Mouse (Mus musculus): ENCODE measurements around the gene Slc25a5. TPM values are rescaled to one million over a fixed set of nuclear protein-coding genes. Genes with fewer than 3 reads are reported as not detected.
A peak's percentile ranks its signal among the peaks of the same experiment; 100 is the strongest.

The Slc25a5 gene
- polyA plus RNA-seq (2014; fragmentation: Nextera tagmentation; extraction: Ambion mirVana) = 585 and 587 TPM in 2 replicates

- DNase-seq (ENCODE audit: low spot score) = peak; percentile 85
- Histone ChIP-seq H3K4me3 (ENCODE audit: low read depth, low read length) (peak within 1 kb of the TSS; percentile 55), H3K9me3 (replicated peaks; ENCODE audit: control insufficient read depth, low read length) (no peaks in the 10 kb centered on the region), H3K36me3 (replicated peaks; ENCODE audit: control insufficient read depth, insufficient read depth, low read depth, low read length) (no peaks in the 10 kb centered on the region), H3K9ac (replicated peaks; ENCODE audit: low read length) (peak within 1 kb of the TSS; percentile 69), H3K4me2 (ENCODE audit: low read depth, low read length) (peak within 1 kb of the TSS; percentile 52), H3K27me3 (ENCODE audit: control insufficient read depth, insufficient read depth, low read length) (no peaks in the 10 kb centered on the region), H3K27ac (replicated peaks; ENCODE audit: low read depth, low read length) (peak within 1 kb of the TSS; percentile 79), H3K4me1 (ENCODE audit: control insufficient read depth, insufficient read depth, low read length) (no peaks in the 10 kb centered on the region)
- peak; percentile 97 for ATAC-seq (replicated peaks; ENCODE audit: insufficient number of reproducible peaks, low FRiP score, low TSS enrichment, low read depth)
- WGBS = 14% methylated on average over 41 of the region's 41 CpGs
These were observed at the start of gene Slc25a5 for GRCm38 (mm10) chrX:36795424-36796162. Gene Slc25a5 (plus strand): TSS chrX:36795651.

GRCm38 (mm10) chrX:36746789-36747188, 48.7 kb upstream of the Slc25a5 start:
- Histone ChIP-seq H3K4me3 (ENCODE audit: low read depth, low read length) (no peak overlapping the region), H3K9me3 (replicated peaks; ENCODE audit: control insufficient read depth, low read length) (no peaks in the 10 kb centered on the region), H3K27ac (replicated peaks; ENCODE audit: low read depth, low read length) (no peak overlapping the region), H3K27me3 (ENCODE audit: control insufficient read depth, insufficient read depth, low read length) (no peaks in the 10 kb centered on the region), H3K4me1 (ENCODE audit: control insufficient read depth, insufficient read depth, low read length) (no peaks in the 10 kb centered on the region), H3K4me2 (ENCODE audit: low read depth, low read length) (no peak overlapping the region), H3K9ac (replicated peaks; ENCODE audit: low read length) (no peak overlapping the region), H3K36me3 (replicated peaks; ENCODE audit: control insufficient read depth, insufficient read depth, low read depth, low read length) (no peaks in the 10 kb centered on the region)
- DNase-seq (ENCODE audit: low spot score) (no peak), ATAC-seq (replicated peaks; ENCODE audit: insufficient number of reproducible peaks, low FRiP score, low TSS enrichment, low read depth) (no peak)
- 83% methylated on average over 8 of the region's 8 CpGs for whole genome bisulfite sequencing

GRCm38 (mm10) chrX:36748573-36748972, 46.9 kb upstream of the Slc25a5 start:
- no peaks in the 10 kb centered on the region for H3K9me3 ChIP-seq (replicated peaks; ENCODE audit: control insufficient read depth, low read length)
- no peaks in the 10 kb centered on the region for H3K4me1 ChIP-seq (ENCODE audit: control insufficient read depth, insufficient read depth, low read length)
- no peak overlapping the region for H3K27ac ChIP-seq (replicated peaks; ENCODE audit: low read depth, low read length)
- no peak for ATAC-seq (replicated peaks; ENCODE audit: insufficient number of reproducible peaks, low FRiP score, low TSS enrichment, low read depth)
- DNase-seq (ENCODE audit: low spot score) = no peak
- no peak overlapping the region for H3K9ac ChIP-seq (replicated peaks; ENCODE audit: low read length)
- H3K27me3 ChIP-seq (ENCODE audit: control insufficient read depth, insufficient read depth, low read length) = no peaks in the 10 kb centered on the region
- no peak overlapping the region for H3K4me2 ChIP-seq (ENCODE audit: low read depth, low read length)
- 42% methylated on average over 3 of the region's 3 CpGs for WGBS
- no peaks in the 10 kb centered on the region for H3K36me3 ChIP-seq (replicated peaks; ENCODE audit: control insufficient read depth, insufficient read depth, low read depth, low read length)
- H3K4me3 ChIP-seq (ENCODE audit: low read depth, low read length) = no peak overlapping the region

GRCm38 (mm10) chrX:36749281-36749785, 46.1 kb upstream of the Slc25a5 start:
- Histone ChIP-seq H3K4me3 (ENCODE audit: low read depth, low read length) (no peak overlapping the region), H3K9ac (replicated peaks; ENCODE audit: low read length) (no peak overlapping the region), H3K4me2 (ENCODE audit: low read depth, low read length) (no peak overlapping the region), H3K9me3 (replicated peaks; ENCODE audit: control insufficient read depth, low read length) (no peaks in the 10 kb centered on the region), H3K27ac (replicated peaks; ENCODE audit: low read depth, low read length) (no peak overlapping the region), H3K4me1 (ENCODE audit: control insufficient read depth, insufficient read depth, low read length) (no peaks in the 10 kb centered on the region), H3K36me3 (replicated peaks; ENCODE audit: control insufficient read depth, insufficient read depth, low read depth, low read length) (no peaks in the 10 kb centered on the region), H3K27me3 (ENCODE audit: control insufficient read depth, insufficient read depth, low read length) (no peaks in the 10 kb centered on the region)
- ATAC-seq (replicated peaks; ENCODE audit: insufficient number of reproducible peaks, low FRiP score, low TSS enrichment, low read depth) (no peak), DNase-seq (ENCODE audit: low spot score) (no peak)
- 82% methylated on average over 6 of the region's 6 CpGs for WGBS

GRCm38 (mm10) chrX:36750591-36750990, 44.9 kb upstream of the Slc25a5 start:
- no peak for ATAC-seq (replicated peaks; ENCODE audit: insufficient number of reproducible peaks, low FRiP score, low TSS enrichment, low read depth)
- Histone ChIP-seq H3K4me3 (ENCODE audit: low read depth, low read length) (no peak overlapping the region), H3K9ac (replicated peaks; ENCODE audit: low read length) (no peak overlapping the region), H3K36me3 (replicated peaks; ENCODE audit: control insufficient read depth, insufficient read depth, low read depth, low read length) (no peaks in the 10 kb centered on the region), H3K4me1 (ENCODE audit: control insufficient read depth, insufficient read depth, low read length) (no peaks in the 10 kb centered on the region), H3K9me3 (replicated peaks; ENCODE audit: control insufficient read depth, low read length) (no peaks in the 10 kb centered on the region), H3K27me3 (ENCODE audit: control insufficient read depth, insufficient read depth, low read length) (no peaks in the 10 kb centered on the region), H3K27ac (replicated peaks; ENCODE audit: low read depth, low read length) (no peak overlapping the region), H3K4me2 (ENCODE audit: low read depth, low read length) (no peak overlapping the region)
- DNase-seq (ENCODE audit: low spot score) = no peak
- 76% methylated on average over 1 of the region's 1 CpGs for WGBS

- H3K4me2 ChIP-seq (ENCODE audit: low read depth, low read length) = no peak overlapping the region
- H3K9ac ChIP-seq (replicated peaks; ENCODE audit: low read length) = no peak overlapping the region
- no peak for DNase-seq (ENCODE audit: low spot score)
- no peaks in the 10 kb centered on the region for H3K9me3 ChIP-seq (replicated peaks; ENCODE audit: control insufficient read depth, low read length)
- ATAC-seq (replicated peaks; ENCODE audit: insufficient number of reproducible peaks, low FRiP score, low TSS enrichment, low read depth) = no peak
- H3K27ac ChIP-seq (replicated peaks; ENCODE audit: low read depth, low read length) = no peak overlapping the region
- H3K27me3 ChIP-seq (ENCODE audit: control insufficient read depth, insufficient read depth, low read length) = no peaks in the 10 kb centered on the region
- 83% methylated on average over 3 of the region's 3 CpGs for WGBS
- no peak overlapping the region for H3K4me3 ChIP-seq (ENCODE audit: low read depth, low read length)
- no peaks in the 10 kb centered on the region for H3K36me3 ChIP-seq (replicated peaks; ENCODE audit: control insufficient read depth, insufficient read depth, low read depth, low read length)
- no peaks in the 10 kb centered on the region for H3K4me1 ChIP-seq (ENCODE audit: control insufficient read depth, insufficient read depth, low read length)
These were observed 42.9 kb upstream of the Slc25a5 start for GRCm38 (mm10) chrX:36752586-36752985.

- ATAC-seq (replicated peaks; ENCODE audit: insufficient number of reproducible peaks, low FRiP score, low TSS enrichment, low read depth) = no peak
- Histone ChIP-seq H3K27ac (replicated peaks; ENCODE audit: low read depth, low read length) (no peak overlapping the region), H3K27me3 (ENCODE audit: control insufficient read depth, insufficient read depth, low read length) (no peaks in the 10 kb centered on the region), H3K36me3 (replicated peaks; ENCODE audit: control insufficient read depth, insufficient read depth, low read depth, low read length) (no peaks in the 10 kb centered on the region), H3K9ac (replicated peaks; ENCODE audit: low read length) (no peak overlapping the region), H3K4me2 (ENCODE audit: low read depth, low read length) (no peak overlapping the region), H3K4me3 (ENCODE audit: low read depth, low read length) (no peak overlapping the region), H3K9me3 (replicated peaks; ENCODE audit: control insufficient read depth, low read length) (no peaks in the 10 kb centered on the region), H3K4me1 (ENCODE audit: control insufficient read depth, insufficient read depth, low read length) (no peaks in the 10 kb centered on the region)
- DNase-seq (ENCODE audit: low spot score) = no peak
- 81% methylated on average over 7 of the region's 7 CpGs for WGBS
These were observed 37.5 kb upstream of the Slc25a5 start for GRCm38 (mm10) chrX:36757796-36758472.

- WGBS = 68% methylated on average over 6 of the region's 6 CpGs
- H3K4me2 ChIP-seq (ENCODE audit: low read depth, low read length) = no peak overlapping the region
- no peak for ATAC-seq (replicated peaks; ENCODE audit: insufficient number of reproducible peaks, low FRiP score, low TSS enrichment, low read depth)
- no peak overlapping the region for H3K9ac ChIP-seq (replicated peaks; ENCODE audit: low read length)
- H3K9me3 ChIP-seq (replicated peaks; ENCODE audit: control insufficient read depth, low read length) = no peaks in the 10 kb centered on the region
- H3K4me3 ChIP-seq (ENCODE audit: low read depth, low read length) = no peak overlapping the region
- H3K27me3 ChIP-seq (ENCODE audit: control insufficient read depth, insufficient read depth, low read length) = no peaks in the 10 kb centered on the region
- DNase-seq (ENCODE audit: low spot score) = no peak
- H3K4me1 ChIP-seq (ENCODE audit: control insufficient read depth, insufficient read depth, low read length) = no peaks in the 10 kb centered on the region
- H3K36me3 ChIP-seq (replicated peaks; ENCODE audit: control insufficient read depth, insufficient read depth, low read depth, low read length) = no peaks in the 10 kb centered on the region
- no peak overlapping the region for H3K27ac ChIP-seq (replicated peaks; ENCODE audit: low read depth, low read length)
These were observed 36.9 kb upstream of the Slc25a5 start for GRCm38 (mm10) chrX:36758566-36758965.

All from embryonic facial prominence, embryonic 11.5 days (tissue).